Mouse (Mus musculus) erythroblast, embryonic 14.5 days (primary cell): ENCODE data around the gene U2af1l4.

ENCODE experiments used
- GATA1 ChIP-seq: IDR thresholded peaks from 2 replicates; pipeline ENCODE4 v1.6.1; 2012; ENCODE audit warnings: low read length, inconsistent platforms, mixed read lengths
- TAL1 ChIP-seq: IDR thresholded peaks from 3 replicates; pipeline ENCODE4 v1.6.1; 2012; ENCODE audit warnings: low read length, inconsistent platforms, mixed read lengths

DNA sequence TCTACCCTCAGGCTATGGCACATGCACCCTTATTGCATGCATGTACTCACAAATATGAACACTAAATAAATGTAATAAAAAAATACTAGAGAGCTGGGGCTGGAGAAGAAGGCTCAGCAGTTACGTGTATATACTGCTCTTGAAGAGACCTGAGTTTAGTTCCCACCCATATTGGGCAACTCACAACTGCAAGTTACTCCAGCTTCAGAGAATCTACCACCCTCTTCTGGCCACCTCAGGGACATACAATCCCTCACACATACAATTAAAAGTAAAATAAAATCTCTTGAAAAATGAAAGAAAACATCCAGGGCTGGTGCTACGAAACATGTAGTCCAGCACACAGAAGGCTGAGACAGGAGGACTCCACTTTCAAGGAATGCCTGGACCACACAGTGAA is 51.4 kb downstream of the U2af1l4 start:
- TF ChIP-seq GATA1: no peak
- no peak for TF ChIP-seq TAL1
